Comparison of ENCODE assay signal across 8 mouse cellular contexts in the genomic region with DNA sequence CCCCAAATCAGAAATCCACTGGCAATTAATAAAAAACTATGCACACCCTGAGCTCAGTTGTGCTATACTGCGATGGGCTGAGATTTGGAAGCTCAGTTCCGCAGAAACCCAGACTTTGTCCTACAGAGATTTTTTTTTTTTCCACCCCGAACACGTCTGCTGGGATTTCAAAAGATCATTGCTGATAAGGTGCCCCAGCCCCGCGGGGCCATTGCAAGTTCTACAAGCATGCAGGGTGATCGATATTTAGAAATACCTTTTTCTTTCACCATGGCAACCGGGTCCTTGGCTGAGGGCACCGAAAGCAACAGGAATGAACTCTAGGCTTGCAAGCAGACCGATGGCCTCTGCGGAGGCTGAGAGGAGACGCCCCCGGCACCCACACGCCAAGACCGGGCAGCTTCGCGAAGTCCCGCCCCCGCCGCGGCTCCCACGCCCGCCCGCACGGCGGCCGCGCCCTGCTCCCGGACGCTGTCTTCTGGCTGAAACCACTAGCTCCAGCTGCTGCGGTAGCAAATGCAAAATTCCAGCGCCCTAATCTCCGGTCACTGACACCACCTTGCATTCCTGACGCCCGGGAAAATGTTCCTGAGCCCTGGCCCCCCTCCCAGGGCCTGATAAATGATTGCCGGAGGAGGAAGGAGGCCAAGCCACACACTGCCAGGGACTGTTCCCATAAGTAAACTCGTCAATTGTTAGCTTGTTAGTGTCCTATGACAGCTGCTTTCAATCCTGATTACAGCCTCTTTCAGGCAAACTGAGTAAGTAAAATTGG.
DNase-seq lines count a peak whose midpoint lies in the region; ATAC-seq and TF ChIP-seq lines count a peak whose summit lies in the region.

No protein-coding gene starts in this region.

- no peaks in the 10 kb centered on the region for H3K27me3 ChIP-seq in ES-Bruce4 (ENCODE audit: control insufficient read depth, insufficient read depth, low read length, poor library complexity, severe bottlenecking)
- peaks cover 48% of the 10 kb centered on the region for H3K27me3 ChIP-seq in forebrain, embryonic 10.5 days (ENCODE audit: poor library complexity, severe bottlenecking)
- no peaks in the 10 kb centered on the region for H3K27me3 ChIP-seq in heart, postnatal 0 days (ENCODE audit: control insufficient read depth, insufficient read depth, low read length)
- peaks cover 18% of the 10 kb centered on the region; the same call in 1 of the 2 replicates for H3K27me3 ChIP-seq in lung, embryonic 15.5 days

- DNase-seq in adrenal gland, postnatal 36 days = peak; percentile 80 to 86
- peak; percentile 50 for DNase-seq in forebrain, embryonic 10.5 days (ENCODE audit: extremely low spot score, low spot score)
- DNase-seq in heart, postnatal 0 days (ENCODE audit: low spot score) = peak; percentile 92
- DNase-seq in kidney, postnatal 36 days = peak; percentile 91 to 96
- DNase-seq in ovary, postnatal 36 days (ENCODE audit: low spot score) = peak; percentile 78
- DNase-seq in urinary bladder, postnatal 36 days (ENCODE audit: low spot score in 2 of 2) = peak; percentile 54 to 76

- peak overlapping the region; percentile 75 for H3K4me2 ChIP-seq in heart, postnatal 0 days (ENCODE audit: low read depth, low read length)
- peak overlapping the region; percentile 78 for H3K4me2 ChIP-seq in lung, embryonic 15.5 days

- no peak for TF ChIP-seq POLR2A in ES-Bruce4 (IDR thresholded peaks at IDR 0.05; ENCODE audit: insufficient read depth, low read length)

- peaks cover 2% of the 10 kb centered on the region for H3K4me1 ChIP-seq in ES-Bruce4 (ENCODE audit: control insufficient read depth, insufficient read depth, low read length)
- H3K4me1 ChIP-seq in forebrain, embryonic 10.5 days = peaks cover 47% of the 10 kb centered on the region
- H3K4me1 ChIP-seq in heart, postnatal 0 days (ENCODE audit: control insufficient read depth, insufficient read depth) = peaks cover 68% of the 10 kb centered on the region
- peaks cover 77% of the 10 kb centered on the region for H3K4me1 ChIP-seq in lung, embryonic 15.5 days

- no peak for TF ChIP-seq EP300 in ES-Bruce4 (IDR thresholded peaks at IDR 0.05; ENCODE audit: insufficient read depth, low read depth, low read length)
- TF ChIP-seq EP300 in heart, postnatal 0 days (IDR thresholded peaks at IDR 0.05; ENCODE audit: low read depth) = peak; percentile 95

- peak overlapping the region; percentile 67 for H3K4me3 ChIP-seq in ES-Bruce4 (ENCODE audit: low read depth, low read length)
- peak overlapping the region; percentile 58 for H3K4me3 ChIP-seq in forebrain, embryonic 10.5 days
- peak overlapping the region; percentile 65 for H3K4me3 ChIP-seq in heart, postnatal 0 days (ENCODE audit: low read depth, low read length)
- peak overlapping the region; percentile 49 for H3K4me3 ChIP-seq in lung, embryonic 15.5 days

- ATAC-seq in heart, postnatal 0 days (ENCODE audit: insufficient read depth, low read depth) = peak; percentile 76
- ATAC-seq in lung, embryonic 15.5 days (ENCODE audit: borderline replicate concordance, extremely low read depth, low FRiP score, low TSS enrichment) = peak; percentile 83

- 3% methylated on average over 37 of the region's 37 CpGs for WGBS in forebrain, embryonic 10.5 days
- 1% methylated on average over 37 of the region's 37 CpGs for WGBS in heart, postnatal 0 days
- WGBS in lung, embryonic 15.5 days = under 1% methylated on average over 37 of the region's 37 CpGs

- H3K27ac ChIP-seq in ES-Bruce4 (ENCODE audit: insufficient read depth, low read length) = no peak overlapping the region
- peak overlapping the region; percentile 68; the same call in 1 of the 2 replicates for H3K27ac ChIP-seq in forebrain, embryonic 10.5 days
- H3K27ac ChIP-seq in heart, postnatal 0 days (ENCODE audit: low read depth) = peak overlapping the region; percentile 90
- H3K27ac ChIP-seq in lung, embryonic 15.5 days = peak overlapping the region; percentile 74

- no peak overlapping the region for H3K9ac ChIP-seq in ES-Bruce4 (ENCODE audit: low read depth, poor library complexity, severe bottlenecking)
- peak overlapping the region; percentile 73 for H3K9ac ChIP-seq in heart, postnatal 0 days (replicated peaks; ENCODE audit: low read depth, low read length)
- peak overlapping the region; percentile 33 for H3K9ac ChIP-seq in lung, embryonic 15.5 days

- TF ChIP-seq CTCF in ES-Bruce4 (IDR thresholded peaks at IDR 0.05; ENCODE audit: low read depth, low read length) = no peak
- TF ChIP-seq CTCF in heart, postnatal 0 days (IDR thresholded peaks at IDR 0.05; ENCODE audit: low read depth) = 0 out of 2 replicates have a peak, but pooled peaks have one; percentile 5

- no peaks in the 10 kb centered on the region for H3K36me3 ChIP-seq in ES-Bruce4 (ENCODE audit: control insufficient read depth, insufficient read depth, low read length, poor library complexity, severe bottlenecking)
- no peaks in the 10 kb centered on the region for H3K36me3 ChIP-seq in forebrain, embryonic 10.5 days (replicated peaks)
- H3K36me3 ChIP-seq in heart, postnatal 0 days (replicated peaks; ENCODE audit: control insufficient read depth, insufficient read depth, low read length) = 0 out of 2 replicates have a peak, but pooled peaks cover 3% of the 10 kb centered on the region
- no peaks in the 10 kb centered on the region for H3K36me3 ChIP-seq in lung, embryonic 15.5 days

- H3K9me3 ChIP-seq in ES-Bruce4 (replicated peaks; ENCODE audit: control insufficient read depth, insufficient read depth, low read length, poor library complexity, severe bottlenecking) = no peaks in the 10 kb centered on the region
- H3K9me3 ChIP-seq in forebrain, embryonic 10.5 days = no peaks in the 10 kb centered on the region
- H3K9me3 ChIP-seq in heart, postnatal 0 days (replicated peaks; ENCODE audit: control insufficient read depth, low read length) = no peaks in the 10 kb centered on the region
- no peaks in the 10 kb centered on the region for H3K9me3 ChIP-seq in lung, embryonic 15.5 days
